Mouse (Mus musculus): ENCODE measurements around the gene Sdf2.

GRCm38 (mm10) chr11:78231518-78231917 lies 14.0 kb upstream of the Sdf2 start:
- TF ChIP-seq POLR2A (IDR thresholded peaks at IDR 0.05; ENCODE audit: low read depth, low read length) (no peak), CTCF (IDR thresholded peaks at IDR 0.05; ENCODE audit: extremely low read depth, insufficient read length, insufficient replicate concordance, low read depth, low read length) (no peak)
